Mouse (Mus musculus): Measurements from ENCODE around the gene Clic4. TPM values are rescaled to one million over a fixed set of nuclear protein-coding genes. Genes with fewer than 3 reads are reported as not detected.
"Not testable (repeated sequence)": the region's sequence is repeated elsewhere in the genome, so short reads cannot be mapped to it uniquely, and the experiment has no call there.

The Clic4 gene
- polyA plus RNA-seq, 1 experiment, result 139 TPM

DNA sequence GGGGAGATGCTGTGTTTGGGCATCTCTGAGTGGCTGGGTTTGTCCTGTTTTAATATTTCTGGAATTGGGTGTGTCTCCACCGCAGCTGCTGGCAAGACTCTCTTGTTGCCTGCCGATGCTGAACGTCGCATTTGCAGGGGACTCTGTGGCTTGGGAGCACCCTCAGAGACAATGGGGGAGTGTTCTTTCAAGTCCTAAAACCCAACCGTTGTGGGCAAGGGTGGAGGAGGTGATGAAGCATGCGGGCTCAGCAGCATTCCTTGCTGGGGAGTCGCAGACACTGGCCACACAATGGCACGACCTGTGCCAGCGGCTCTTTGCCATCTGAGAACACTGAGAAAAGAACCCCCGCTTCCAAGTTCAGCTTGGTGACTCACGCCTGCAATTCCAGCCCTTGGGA is 81.0 kb downstream of the Clic4 start:
- Histone ChIP-seq H3K79me2 (ENCODE audit: control insufficient read depth, insufficient read depth) (no peaks in the 10 kb centered on the region), H3ac (ENCODE audit: control insufficient read depth, insufficient read length, low read depth) (no peak overlapping the region), H3K27me3 (ENCODE audit: control insufficient read depth, insufficient read depth, insufficient read length) (no peaks in the 10 kb centered on the region), H3K4me3 (ENCODE audit: insufficient read depth, poor library complexity, severe bottlenecking) (no peak overlapping the region), H3K79me3 (ENCODE audit: low read depth) (no peaks in the 10 kb centered on the region), H3K36me3 (ENCODE audit: control insufficient read depth, insufficient read depth) (no peaks in the 10 kb centered on the region)
- peak; percentile 63 for TF ChIP-seq MYOD1 (IDR thresholded peaks at IDR 0.05; ENCODE audit: control insufficient read depth, insufficient read length, low read depth)
- peak; percentile 59 for TF ChIP-seq FOSL1 (IDR thresholded peaks at IDR 0.05; ENCODE audit: insufficient read depth, low read length, poor library complexity, severe bottlenecking)
- TF ChIP-seq MAX (IDR thresholded peaks at IDR 0.05), result peak; percentile 76
- no peak for TF ChIP-seq MYOG (IDR thresholded peaks at IDR 0.05; ENCODE audit: control insufficient read depth, extremely low read depth, insufficient read length)
- TF ChIP-seq CEBPB (IDR thresholded peaks at IDR 0.05; ENCODE audit: low read depth), result no peak
- TF ChIP-seq USF1 (IDR thresholded peaks at IDR 0.05; ENCODE audit: low read depth), result no peak

GRCm38 (mm10) chr4:135191185-135191584 is 81.4 kb downstream of the Clic4 start:
- H3ac ChIP-seq (ENCODE audit: control insufficient read depth, insufficient read length, low read depth), result peak overlapping the region; percentile 27
- no peaks in the 10 kb centered on the region for H3K27me3 ChIP-seq (ENCODE audit: control insufficient read depth, insufficient read depth, insufficient read length)
- no peak overlapping the region for H3K4me3 ChIP-seq (ENCODE audit: insufficient read depth, poor library complexity, severe bottlenecking)
- H3K36me3 ChIP-seq (ENCODE audit: control insufficient read depth, insufficient read depth), result no peaks in the 10 kb centered on the region
- H3K79me3 ChIP-seq (ENCODE audit: low read depth), result no peaks in the 10 kb centered on the region
- TF ChIP-seq CTCF (IDR thresholded peaks at IDR 0.05; ENCODE audit: control insufficient read depth, insufficient read depth, insufficient read length) (no peak), MYOG (IDR thresholded peaks at IDR 0.05; ENCODE audit: control insufficient read depth, extremely low read depth, insufficient read length) (no peak), MAX (IDR thresholded peaks at IDR 0.05) (peak; percentile 16), USF1 (IDR thresholded peaks at IDR 0.05; ENCODE audit: low read depth) (no peak), CEBPB (IDR thresholded peaks at IDR 0.05; ENCODE audit: low read depth) (no peak), FOSL1 (IDR thresholded peaks at IDR 0.05; ENCODE audit: insufficient read depth, low read length, poor library complexity, severe bottlenecking) (no peak), MYOD1 (IDR thresholded peaks at IDR 0.05; ENCODE audit: control insufficient read depth, insufficient read length, low read depth) (peak; percentile 48)
- H3K79me2 ChIP-seq (ENCODE audit: control insufficient read depth, insufficient read depth), result no peaks in the 10 kb centered on the region

GRCm38 (mm10) chr4:135190364-135190763 is 82.2 kb downstream of the Clic4 start:
- Histone ChIP-seq H3K27me3 (ENCODE audit: control insufficient read depth, insufficient read depth, insufficient read length) (no peaks in the 10 kb centered on the region), H3K4me3 (ENCODE audit: insufficient read depth, poor library complexity, severe bottlenecking) (no peak overlapping the region), H3K79me3 (ENCODE audit: low read depth) (no peaks in the 10 kb centered on the region), H3ac (ENCODE audit: control insufficient read depth, insufficient read length, low read depth) (no peak overlapping the region), H3K79me2 (ENCODE audit: control insufficient read depth, insufficient read depth) (no peaks in the 10 kb centered on the region), H3K36me3 (ENCODE audit: control insufficient read depth, insufficient read depth) (no peaks in the 10 kb centered on the region)
- TF ChIP-seq FOSL1 (IDR thresholded peaks at IDR 0.05; ENCODE audit: insufficient read depth, low read length, poor library complexity, severe bottlenecking) (no peak), MAX (IDR thresholded peaks at IDR 0.05) (no peak), MYOG (IDR thresholded peaks at IDR 0.05; ENCODE audit: control insufficient read depth, extremely low read depth, insufficient read length) (no peak), MYOD1 (IDR thresholded peaks at IDR 0.05; ENCODE audit: control insufficient read depth, insufficient read length, low read depth) (no peak), CEBPB (IDR thresholded peaks at IDR 0.05; ENCODE audit: low read depth) (no peak), CTCF (IDR thresholded peaks at IDR 0.05; ENCODE audit: control insufficient read depth, insufficient read depth, insufficient read length) (no peak), USF1 (IDR thresholded peaks at IDR 0.05; ENCODE audit: low read depth) (no peak)

GRCm38 (mm10) chr4:135189452-135190008 is 83.1 kb downstream of the Clic4 start:
- TF ChIP-seq MYOG (IDR thresholded peaks at IDR 0.05; ENCODE audit: control insufficient read depth, extremely low read depth, insufficient read length) (no peak), CTCF (IDR thresholded peaks at IDR 0.05; ENCODE audit: control insufficient read depth, insufficient read depth, insufficient read length) (no peak), FOSL1 (IDR thresholded peaks at IDR 0.05; ENCODE audit: insufficient read depth, low read length, poor library complexity, severe bottlenecking) (peak; percentile 75), USF1 (IDR thresholded peaks at IDR 0.05; ENCODE audit: low read depth) (no peak), CEBPB (IDR thresholded peaks at IDR 0.05; ENCODE audit: low read depth) (no peak), MAX (IDR thresholded peaks at IDR 0.05) (peak; percentile 64), MYOD1 (IDR thresholded peaks at IDR 0.05; ENCODE audit: control insufficient read depth, insufficient read length, low read depth) (peak; percentile 39)
- Histone ChIP-seq H3K4me3 (ENCODE audit: insufficient read depth, poor library complexity, severe bottlenecking) (no peak overlapping the region), H3K36me3 (ENCODE audit: control insufficient read depth, insufficient read depth) (no peaks in the 10 kb centered on the region), H3K79me2 (ENCODE audit: control insufficient read depth, insufficient read depth) (no peaks in the 10 kb centered on the region), H3ac (ENCODE audit: control insufficient read depth, insufficient read length, low read depth) (no peak overlapping the region), H3K79me3 (ENCODE audit: low read depth) (no peaks in the 10 kb centered on the region), H3K27me3 (ENCODE audit: control insufficient read depth, insufficient read depth, insufficient read length) (no peaks in the 10 kb centered on the region)

DNA sequence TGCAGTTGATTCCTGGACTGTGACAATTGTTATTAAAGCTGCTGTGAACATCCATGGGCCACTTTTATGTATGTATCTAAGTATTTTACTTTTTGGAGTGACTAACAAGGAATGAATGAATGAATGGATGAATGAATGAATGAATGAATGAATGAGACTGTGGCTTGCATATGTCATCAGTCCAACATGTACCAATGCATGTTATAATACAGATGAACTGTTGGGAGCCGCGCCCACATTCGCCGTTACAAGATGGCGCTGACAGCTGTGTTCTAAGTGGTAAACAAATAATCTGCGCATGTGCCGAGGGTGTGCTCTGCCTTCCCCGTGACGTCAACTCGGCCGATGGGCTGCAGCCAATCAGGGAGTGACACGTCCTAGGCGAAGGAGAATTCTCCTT is 88.3 kb downstream of the Clic4 start:
- not testable (repeated sequence) for H3K79me3 ChIP-seq (ENCODE audit: low read depth); H3K79me2 ChIP-seq (ENCODE audit: control insufficient read depth, insufficient read depth); H3K36me3 ChIP-seq (ENCODE audit: control insufficient read depth, insufficient read depth); H3ac ChIP-seq (ENCODE audit: control insufficient read depth, insufficient read length, low read depth); H3K27me3 ChIP-seq (ENCODE audit: control insufficient read depth, insufficient read depth, insufficient read length); H3K4me3 ChIP-seq (ENCODE audit: insufficient read depth, poor library complexity, severe bottlenecking)

DNA sequence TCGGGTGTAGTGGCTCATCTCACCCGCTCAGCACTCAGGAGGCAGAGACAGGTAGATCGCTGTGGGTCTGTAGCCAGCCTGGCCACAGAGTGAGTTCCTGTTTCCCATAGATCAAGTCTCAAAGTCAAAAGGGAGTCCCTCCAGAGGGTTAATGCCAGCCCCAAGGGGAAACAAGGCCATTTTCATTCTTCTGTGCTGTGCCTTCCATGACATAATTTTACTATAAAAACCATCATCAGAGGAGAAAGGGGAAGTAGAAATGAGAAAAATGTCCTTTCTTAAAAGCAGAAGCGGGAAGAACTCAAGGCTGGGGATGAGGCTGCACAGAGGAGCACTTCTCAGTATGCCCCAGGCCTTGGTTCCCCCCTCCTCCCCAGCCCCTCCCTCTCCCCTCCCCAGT is 90.8 kb downstream of the Clic4 start:
- no peaks in the 10 kb centered on the region for H3K27me3 ChIP-seq (ENCODE audit: control insufficient read depth, insufficient read depth, insufficient read length)
- TF ChIP-seq USF1 (IDR thresholded peaks at IDR 0.05; ENCODE audit: low read depth) (no peak), CEBPB (IDR thresholded peaks at IDR 0.05; ENCODE audit: low read depth) (no peak), MYOD1 (IDR thresholded peaks at IDR 0.05; ENCODE audit: control insufficient read depth, insufficient read length, low read depth) (no peak), MYOG (IDR thresholded peaks at IDR 0.05; ENCODE audit: control insufficient read depth, extremely low read depth, insufficient read length) (no peak)

More for the DNA sequence above, 90.8 kb downstream of the Clic4 start:
- Histone ChIP-seq H3K79me3 (ENCODE audit: low read depth) (no peaks in the 10 kb centered on the region), H3K4me3 (ENCODE audit: insufficient read depth, poor library complexity, severe bottlenecking) (no peak overlapping the region), H3ac (ENCODE audit: control insufficient read depth, insufficient read length, low read depth) (no peak overlapping the region), H3K36me3 (ENCODE audit: control insufficient read depth, insufficient read depth) (no peaks in the 10 kb centered on the region), H3K79me2 (ENCODE audit: control insufficient read depth, insufficient read depth) (no peaks in the 10 kb centered on the region)

Data from C2C12 (cell line).